ENCODE assay signal across 12 mouse cellular contexts in genomic region chr8:128296728-128297380, GRCm38 (mm10).
DNase-seq lines count a peak whose midpoint lies in the region; ATAC-seq and TF ChIP-seq lines count a peak whose summit lies in the region.
"Had no signal": no experiment of that assay in that cellular context is flagged by ENCODE, and none has a peak within 500 bp of the region (broad histone marks: within the 10 kb centered on the region; RNA-seq: fewer than 3 reads in every experiment).

No protein-coding gene starts in this region.

- no peak for TF ChIP-seq POLR2A in brain, embryonic 14.5 days (IDR thresholded peaks at IDR 0.05; ENCODE audit: borderline replicate concordance, extremely low read depth, insufficient read depth, insufficient read length, poor library complexity, severe bottlenecking)

- intact Hi-C loops in left cerebral cortex, postnatal 25 days (cut with DNase I) = no loop called here

- H3K4me1 ChIP-seq in forebrain, embryonic 13.5 days = peaks cover 10% of the 10 kb centered on the region
- H3K4me1 ChIP-seq in forebrain, embryonic 10.5 days = no peaks in the 10 kb centered on the region

- ATAC-seq in forebrain, embryonic 13.5 days = peak; percentile 33; the same call in 1 of the 2 replicates
- ATAC-seq: Patski had no signal

- H3K9me3 ChIP-seq in forebrain, embryonic 13.5 days (replicated peaks) = no peaks in the 10 kb centered on the region
- no peaks in the 10 kb centered on the region for H3K9me3 ChIP-seq in forebrain, embryonic 10.5 days
- H3K9me3 ChIP-seq: embryonic facial prominence, embryonic 13.5 days had no signal

- no peak overlapping the region for H3K27ac ChIP-seq in forebrain, embryonic 13.5 days
- no peak overlapping the region for H3K27ac ChIP-seq in forebrain, embryonic 10.5 days
- H3K27ac ChIP-seq: embryonic facial prominence, embryonic 13.5 days had no signal

- 59% methylated on average over 14 of the region's 14 CpGs for WGBS in forebrain, embryonic 13.5 days
- WGBS in forebrain, embryonic 10.5 days = 88% methylated on average over 14 of the region's 14 CpGs

- no peak for TF ChIP-seq CTCF in brain, embryonic 14.5 days (IDR thresholded peaks at IDR 0.05; ENCODE audit: borderline replicate concordance, extremely low read depth, insufficient read depth, insufficient read length)

- no peaks in the 10 kb centered on the region for H3K27me3 ChIP-seq in forebrain, embryonic 13.5 days
- no peaks in the 10 kb centered on the region for H3K27me3 ChIP-seq in forebrain, embryonic 10.5 days (ENCODE audit: poor library complexity, severe bottlenecking)
- H3K27me3 ChIP-seq: embryonic facial prominence, embryonic 13.5 days; Patski had no signal

- no peak overlapping the region for H3K9ac ChIP-seq in forebrain, embryonic 13.5 days
- H3K9ac ChIP-seq: embryonic facial prominence, embryonic 13.5 days had no signal

- H3K4me3 ChIP-seq in forebrain, embryonic 13.5 days = no peak overlapping the region
- no peak overlapping the region for H3K4me3 ChIP-seq in forebrain, embryonic 10.5 days
- H3K4me3 ChIP-seq: embryonic facial prominence, embryonic 13.5 days had no signal

- no peaks in the 10 kb centered on the region for H3K36me3 ChIP-seq in forebrain, embryonic 13.5 days (ENCODE audit: poor library complexity, severe bottlenecking)
- no peaks in the 10 kb centered on the region for H3K36me3 ChIP-seq in forebrain, embryonic 10.5 days (replicated peaks)
- H3K36me3 ChIP-seq: embryonic facial prominence, embryonic 13.5 days had no signal

- no peak for DNase-seq in forebrain, embryonic 10.5 days (ENCODE audit: extremely low spot score, low spot score)
- DNase-seq in brain, embryonic 14.5 days (ENCODE audit: low read depth) = peak; percentile 73
- DNase-seq in layer of hippocampus, adult 11-12 months (ENCODE audit: low spot score) = peak; percentile 68
- peak; percentile 32 to 63 for DNase-seq in left cerebral cortex, postnatal 25 days (ENCODE audit: low spot score in 2 of 2)
- no peak for DNase-seq in adrenal gland, adult 18-20 months (ENCODE audit: low spot score in 2 of 2)
- no peak for DNase-seq in gastrocnemius, postnatal 25 days
- DNase-seq in embryo, embryonic 9.5 days (ENCODE audit: extremely low spot score) = no peak
- DNase-seq: heart, adult 18-20 months; lung, adult 18-20 months had no signal

- H3K4me2 ChIP-seq in forebrain, embryonic 13.5 days = no peak overlapping the region
- H3K4me2 ChIP-seq: embryonic facial prominence, embryonic 13.5 days had no signal

Comparison
In these comparisons a context has a peak if more than half of its experiments do, and no peak if none do; other contexts are left out.
1. DNase-seq: peak in brain, embryonic 14.5 days (single experiment), layer of hippocampus, adult 11-12 months (single experiment) and left cerebral cortex, postnatal 25 days (2 of 2); none in forebrain, embryonic 10.5 days (single experiment), adrenal gland, adult 18-20 months (0 of 2), gastrocnemius, postnatal 25 days (single experiment) and embryo, embryonic 9.5 days (single experiment).